Mouse (Mus musculus) mesoderm, embryonic 11.5 days (tissue): ENCODE results near the gene Ephx1.
"Not testable (repeated sequence)": the region's sequence is repeated elsewhere in the genome, so short reads cannot be mapped to it uniquely, and the experiment has no call there.

Experiments used
- DNase-seq: peaks from one replicate; pipeline ENCODE4 v3.0.0-alpha.2; 2012; ENCODE audit warnings: low read depth, low spot score

The Ephx1 gene

DNA sequence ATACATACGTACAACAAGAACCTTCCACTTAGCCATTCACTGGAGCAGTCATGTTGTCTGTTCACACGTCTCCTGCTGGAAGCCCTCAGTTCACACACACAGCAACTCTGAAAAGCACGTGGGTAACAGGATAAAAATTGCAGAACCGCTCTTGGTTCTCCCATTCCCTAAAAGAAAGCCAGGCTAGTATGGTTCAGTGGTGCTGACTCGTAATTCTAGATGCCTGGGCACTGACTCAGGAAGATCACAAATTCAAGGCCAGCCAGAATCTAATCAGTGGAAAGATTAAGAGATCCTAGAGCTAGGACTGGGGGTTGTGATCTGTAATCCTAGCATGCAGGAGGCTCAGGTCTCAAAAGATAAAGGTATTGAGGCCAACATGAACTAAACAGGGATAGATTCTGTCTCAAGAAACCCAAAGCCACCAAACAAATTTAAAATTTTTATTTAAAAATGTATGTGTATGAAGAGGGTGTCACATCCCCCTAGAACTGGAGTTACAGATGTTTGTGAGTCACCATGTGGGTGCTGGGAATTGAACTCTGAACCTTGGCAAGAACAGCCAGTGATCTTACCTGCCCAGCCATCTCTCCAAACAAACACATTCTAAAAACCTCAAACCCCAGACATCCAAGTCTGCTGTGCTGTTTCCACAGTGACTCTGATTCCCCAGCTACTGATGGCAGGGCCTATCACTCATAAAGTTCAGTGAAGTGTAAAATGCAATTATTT is at the start of gene Ephx1:
TSS of gene Ephx1 (minus strand) at position 149 of the 732 bp plus-strand sequence.
- no peak for DNase-seq

DNA sequence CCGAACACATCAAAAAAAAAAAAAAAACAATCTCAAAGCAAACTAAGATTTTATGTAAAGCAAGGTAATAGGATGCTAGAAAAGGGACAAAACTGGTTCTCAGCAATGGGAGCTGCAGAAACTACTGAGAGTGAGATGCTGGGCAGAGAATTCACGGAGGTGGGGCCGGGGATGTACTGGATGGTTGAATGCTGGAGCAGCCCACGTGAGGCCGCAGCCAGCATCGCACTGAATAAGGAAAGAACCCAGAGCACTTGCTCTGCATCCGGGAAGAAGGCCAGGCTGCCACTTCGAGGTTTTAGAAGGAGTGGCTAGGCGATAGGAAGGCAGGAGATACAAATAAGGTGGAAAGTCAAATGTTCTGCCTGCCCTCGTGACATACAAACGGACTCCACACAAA is 49.0 kb upstream of the Ephx1 start:
- DNase-seq = no peak

DNA sequence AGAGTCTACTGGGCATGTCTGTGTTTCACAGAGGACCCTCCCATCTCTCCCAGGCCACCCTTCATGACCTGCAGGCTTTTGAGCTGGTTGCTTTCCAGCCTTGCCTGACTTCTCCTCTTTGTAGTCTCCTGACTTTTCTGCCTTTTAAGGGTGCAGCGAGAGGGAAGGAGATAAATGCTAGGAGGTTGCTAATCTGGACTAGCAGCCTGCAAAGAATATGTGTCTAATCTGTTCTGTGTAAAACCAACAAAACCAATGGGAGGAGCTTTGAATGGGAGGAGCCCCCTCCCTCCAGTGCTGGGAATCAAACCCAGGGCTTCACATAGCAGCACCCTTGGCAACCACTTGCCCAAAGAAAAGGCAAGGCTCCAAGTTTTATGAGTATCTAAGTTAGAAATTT is 47.6 kb upstream of the Ephx1 start:
- DNase-seq = no peak

DNA sequence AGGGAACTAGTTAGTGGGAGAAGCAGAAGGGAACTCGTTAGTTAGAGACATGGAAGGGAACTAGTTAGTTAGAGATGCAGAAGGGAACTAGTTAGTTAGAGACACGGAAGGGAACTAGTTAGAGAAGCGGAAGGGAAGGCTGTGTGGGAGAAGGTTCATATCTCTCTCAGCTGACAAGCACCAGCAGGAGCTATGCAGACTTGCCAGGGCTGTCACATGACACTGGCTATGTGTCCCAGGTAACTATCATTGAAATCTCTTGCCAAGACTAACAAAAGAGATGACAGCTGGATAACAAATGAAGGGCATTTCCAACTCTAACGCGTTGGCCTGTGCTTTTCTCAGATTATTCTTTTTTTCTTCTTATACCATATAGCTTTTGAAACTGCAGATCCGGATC is 43.9 kb upstream of the Ephx1 start:
- no peak for DNase-seq

DNA sequence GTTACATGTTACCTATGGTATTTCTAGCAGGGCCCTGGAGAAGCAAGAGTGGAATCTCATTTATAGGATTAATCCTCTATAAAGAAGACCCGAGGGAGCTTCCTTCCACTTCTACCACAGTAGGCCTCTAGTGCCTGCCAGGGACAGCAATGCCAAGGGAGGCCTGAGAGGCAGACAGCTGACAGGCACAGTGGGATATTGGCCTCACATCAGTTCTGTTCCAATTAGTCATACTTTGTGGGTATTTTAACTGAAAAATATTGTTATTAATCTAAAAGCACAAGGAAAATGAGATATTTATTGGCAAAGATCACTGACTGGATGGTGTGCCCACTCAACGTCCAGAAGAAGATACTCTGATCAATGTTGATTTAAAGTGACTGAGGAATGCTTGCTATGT is 43.3 kb upstream of the Ephx1 start:
- no peak for DNase-seq

DNA sequence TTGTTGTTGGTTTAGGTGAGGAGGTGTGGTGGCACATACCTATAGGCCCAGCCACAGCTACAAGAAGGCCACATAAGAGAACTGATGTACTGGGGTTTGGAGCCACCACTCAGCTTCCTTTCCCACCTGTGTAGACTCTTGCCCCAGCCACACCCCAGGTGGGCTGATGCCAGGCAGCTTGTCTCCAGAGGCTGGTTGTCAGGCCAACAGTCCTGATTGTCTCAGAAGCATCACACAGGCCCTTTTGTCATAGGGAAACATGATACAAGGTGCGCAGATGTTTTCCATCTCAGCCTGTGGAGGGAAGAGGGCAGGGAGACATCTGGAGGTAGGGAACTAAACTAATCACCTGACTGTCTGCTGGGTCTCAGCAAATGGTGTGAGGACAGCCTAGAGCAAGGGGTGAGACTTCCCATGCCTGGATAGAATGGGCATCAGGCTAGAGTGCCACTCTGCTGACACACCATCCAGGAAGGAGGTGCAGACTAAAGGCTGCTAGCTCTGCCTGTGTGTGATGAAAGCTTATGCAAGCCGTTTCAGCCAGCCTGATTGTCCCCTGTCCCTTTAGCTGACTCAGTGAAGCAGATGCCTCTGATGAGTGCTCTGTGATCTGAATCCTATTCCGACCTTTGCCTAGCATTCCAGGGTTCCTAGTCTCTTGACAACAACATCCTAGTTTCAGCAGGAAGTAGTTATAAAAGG is 41.2 kb upstream of the Ephx1 start:
- peak; percentile 37 for DNase-seq

DNA sequence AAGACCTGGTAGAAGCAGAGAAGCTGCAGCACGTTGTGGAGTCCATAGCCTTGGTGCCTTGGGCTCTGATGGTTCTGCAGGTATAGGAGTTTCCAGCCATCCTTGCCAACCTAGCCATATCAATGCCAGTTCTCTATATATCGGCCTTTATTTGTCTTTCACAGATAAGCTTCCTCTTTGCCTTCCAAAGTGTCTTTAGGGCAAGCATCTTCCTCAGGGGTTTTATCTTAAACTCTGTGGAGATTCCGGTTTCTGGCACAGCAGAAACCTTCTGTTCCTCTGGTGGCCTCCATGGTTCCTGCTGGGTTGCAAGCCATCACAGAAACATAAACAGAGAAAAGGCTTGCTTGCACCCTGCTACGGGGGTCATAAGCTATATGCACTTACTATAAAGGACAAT is 32.2 kb upstream of the Ephx1 start:
- DNase-seq = no peak

DNA sequence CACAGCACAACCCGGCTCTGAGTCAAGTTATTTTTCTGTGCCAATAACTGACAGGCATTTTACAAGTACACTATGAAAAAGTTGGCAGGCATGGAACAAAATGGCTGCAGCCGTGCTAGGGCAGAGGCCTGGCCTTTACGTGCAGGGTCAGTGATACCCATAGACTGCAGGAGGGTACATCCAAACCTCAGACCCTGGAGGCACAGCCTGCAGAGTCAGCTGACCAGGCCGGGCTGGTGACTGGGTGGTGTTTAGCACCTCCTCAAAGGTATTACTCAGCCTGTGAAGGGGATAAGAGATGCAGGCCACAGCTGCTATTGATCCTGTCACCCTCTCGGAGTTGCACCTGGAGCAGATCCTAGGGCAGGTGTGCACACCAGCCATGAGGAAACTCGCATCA is 30.2 kb upstream of the Ephx1 start, which contains the start of gene 9130409I23Rik:
TSS of gene 9130409I23Rik (plus strand) at position 301 of the 400 bp plus-strand sequence.
- no peak for DNase-seq

DNA sequence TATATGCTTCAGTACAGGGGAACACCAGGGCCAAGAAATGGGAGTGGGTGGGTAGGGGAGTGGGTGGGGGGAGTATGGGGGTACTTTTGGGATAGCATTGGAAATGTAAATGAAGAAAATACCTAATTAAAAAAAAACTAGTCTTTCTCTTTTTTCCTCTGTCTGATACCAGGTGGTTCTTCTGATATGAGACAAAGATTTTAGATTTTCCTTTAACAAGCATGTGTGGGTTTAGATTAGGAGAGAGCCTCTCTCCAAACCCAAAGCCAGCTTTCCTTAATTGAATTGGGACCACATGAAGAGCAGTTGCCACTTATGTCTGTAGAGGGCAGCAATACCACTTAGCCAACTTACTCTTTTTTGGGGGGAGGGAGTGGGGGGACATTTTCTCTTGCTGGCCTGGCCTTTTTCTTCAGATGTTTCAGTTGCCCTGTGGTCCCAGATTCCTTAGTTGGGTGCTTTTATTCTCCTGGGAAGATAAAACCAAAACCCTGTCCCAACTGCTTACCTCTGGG is 28.7 kb upstream of the Ephx1 start:
- DNase-seq = peak; percentile 13

DNA sequence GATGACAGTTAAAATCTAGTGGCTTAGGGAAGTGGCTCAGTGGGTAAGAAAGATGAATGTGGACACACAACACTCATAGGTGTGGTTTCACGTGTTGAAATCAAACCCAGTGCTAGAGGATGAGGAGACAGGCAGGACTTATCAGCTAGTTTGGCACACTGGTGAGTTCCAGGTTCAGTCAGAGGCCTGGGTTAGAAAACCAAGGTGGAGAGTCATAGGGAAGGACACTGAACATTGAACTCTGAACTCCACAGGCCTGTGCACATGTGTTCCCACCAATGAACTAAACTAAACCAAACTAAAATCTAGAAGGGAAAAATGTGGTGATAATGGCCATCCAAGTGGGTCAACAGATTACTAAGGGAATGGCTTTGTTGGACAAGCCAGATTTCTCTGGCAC is 26.8 kb upstream of the Ephx1 start:
- no peak for DNase-seq

DNA sequence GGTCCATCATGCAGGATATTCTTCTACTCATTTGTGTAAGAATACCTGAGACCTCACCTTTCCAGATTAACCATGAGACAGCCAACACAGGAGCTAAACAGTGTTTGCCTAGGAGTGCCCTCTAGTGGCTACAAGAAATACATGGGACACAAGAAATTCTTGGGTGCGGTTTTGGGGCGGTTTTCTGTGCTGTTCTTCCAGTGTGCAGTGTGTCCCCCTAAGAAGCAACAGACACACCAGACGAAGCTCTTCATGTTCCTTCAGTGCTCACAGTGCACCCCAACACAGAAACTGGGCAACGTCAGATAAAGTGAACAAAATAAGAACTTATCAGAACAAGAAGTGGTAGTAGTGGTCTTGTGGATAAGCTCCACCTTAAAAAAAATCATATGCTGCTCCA is 18.9 kb upstream of the Ephx1 start:
- peak; percentile 44 for DNase-seq

DNA sequence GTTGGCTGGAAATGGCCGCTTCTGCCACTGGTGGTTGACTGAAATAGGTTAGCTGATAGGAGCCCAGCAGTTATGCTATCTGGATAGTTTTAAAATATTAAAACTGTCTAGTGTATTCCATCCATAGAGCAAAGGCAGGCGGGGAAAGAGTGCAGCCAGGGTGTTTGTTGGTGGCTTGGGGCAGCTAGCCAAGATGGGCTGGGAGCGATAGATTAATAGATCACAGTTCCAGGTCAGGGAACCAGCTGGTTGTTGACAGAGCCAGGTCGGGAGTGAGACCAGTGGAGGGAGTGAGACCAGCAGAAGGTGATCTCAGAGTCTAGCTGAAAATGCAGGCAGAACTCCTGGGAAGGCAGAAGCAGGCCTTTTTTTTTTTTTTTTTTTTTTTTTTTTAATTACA is 16.9 kb upstream of the Ephx1 start:
- no peak for DNase-seq

DNA sequence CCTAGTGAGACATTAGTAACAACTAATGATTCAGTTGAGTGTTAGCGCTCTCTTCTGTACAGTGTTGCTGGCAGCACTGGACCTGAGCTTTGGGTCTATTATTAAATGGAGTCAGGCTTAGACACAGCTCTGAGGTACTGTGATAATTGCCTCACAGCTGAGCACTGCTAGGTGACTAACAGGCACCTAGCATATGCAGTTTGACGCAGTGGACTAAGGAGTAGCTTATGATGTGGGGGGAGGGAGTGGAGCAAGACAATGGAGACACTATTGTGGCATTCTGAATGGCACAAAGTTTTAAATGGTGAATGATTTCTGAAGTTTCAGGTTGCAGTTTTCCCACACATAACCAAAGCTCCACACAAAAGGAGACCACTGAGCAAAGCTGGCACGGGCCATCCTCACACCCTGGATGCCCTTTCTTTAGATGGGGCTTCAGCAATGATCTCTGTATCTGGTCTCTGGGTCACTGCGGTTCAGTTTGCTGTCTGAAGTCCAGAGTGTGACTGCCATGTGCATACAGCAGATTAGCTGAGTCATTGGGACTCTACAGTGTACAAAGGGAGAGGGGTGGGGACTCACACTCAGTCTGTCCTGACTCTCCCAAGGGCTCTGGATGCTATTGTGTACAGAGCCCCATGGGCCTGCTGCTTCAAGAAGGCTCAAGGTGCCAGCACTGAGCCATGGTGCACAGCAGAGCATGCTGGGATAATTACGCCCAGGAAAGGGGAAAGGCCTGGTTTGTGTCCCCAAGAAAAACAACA is 14.5 kb upstream of the Ephx1 start:
- not testable (repeated sequence) for DNase-seq

DNA sequence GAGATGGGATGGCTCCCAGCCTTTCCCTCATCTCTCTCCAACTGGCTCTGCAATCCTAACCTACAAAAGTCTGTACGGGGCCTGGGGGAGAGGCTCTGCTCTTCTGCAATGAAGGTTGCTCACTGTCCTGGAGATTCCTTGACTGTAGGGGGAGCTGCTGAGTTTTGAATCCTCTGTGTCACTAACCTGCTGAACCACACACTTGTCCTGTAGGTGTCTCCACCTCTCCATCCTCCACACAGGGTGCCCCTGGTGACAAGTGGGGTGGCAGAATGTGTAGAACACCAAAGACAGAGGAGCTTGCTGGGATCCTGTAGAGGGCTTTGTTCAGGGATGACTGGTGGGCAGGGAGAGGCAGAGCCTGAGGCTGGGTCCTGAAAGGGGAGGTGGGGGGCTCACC is 1.6 kb upstream of the Ephx1 start:
- peak; percentile 41 for DNase-seq

DNA sequence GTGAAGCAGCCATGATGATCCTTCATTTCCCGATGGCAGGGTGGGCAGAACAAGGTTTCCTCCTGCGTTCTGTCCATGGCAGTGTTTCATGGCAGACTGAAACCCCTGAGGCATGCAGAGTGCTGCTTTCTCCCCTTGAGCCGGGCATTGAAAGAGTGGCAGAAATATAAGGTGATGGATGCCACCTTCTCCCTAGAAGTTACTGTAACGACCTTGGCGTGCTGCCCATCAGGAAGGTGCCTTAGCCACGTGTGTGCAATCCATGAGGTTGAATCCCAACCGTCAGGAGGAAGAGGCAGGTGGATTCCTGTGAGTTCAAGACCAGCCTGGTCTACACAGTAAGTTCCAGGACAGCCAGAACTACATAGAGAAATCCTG is 773 bp upstream of the Ephx1 start:
- no peak for DNase-seq

DNA sequence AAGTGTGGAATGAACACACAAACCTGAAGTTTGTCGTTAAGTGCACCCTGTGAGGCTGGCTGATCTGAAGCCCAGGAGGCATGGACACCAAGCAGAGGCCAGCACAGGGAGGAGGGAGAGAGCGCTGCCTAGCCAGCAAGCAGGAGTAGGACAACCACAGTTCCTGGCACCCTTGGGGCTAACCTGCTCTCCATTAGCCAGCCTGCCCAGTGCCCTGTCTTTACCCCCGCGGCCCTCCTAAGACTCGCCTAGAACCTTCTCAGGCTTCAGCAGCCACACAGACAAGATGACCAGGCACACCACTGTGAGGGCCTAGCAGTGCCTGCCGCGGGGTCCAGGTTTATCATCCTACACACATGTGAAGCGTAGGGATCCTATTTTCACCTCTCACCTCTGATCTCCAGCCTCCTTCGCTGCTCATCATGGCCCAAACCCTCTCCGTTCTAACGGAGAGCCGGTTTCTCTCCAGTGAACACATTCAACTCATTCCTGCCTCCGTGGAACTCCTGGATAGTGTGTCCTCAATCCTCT is 2.7 kb downstream of the Ephx1 start:
- no peak for DNase-seq

DNA sequence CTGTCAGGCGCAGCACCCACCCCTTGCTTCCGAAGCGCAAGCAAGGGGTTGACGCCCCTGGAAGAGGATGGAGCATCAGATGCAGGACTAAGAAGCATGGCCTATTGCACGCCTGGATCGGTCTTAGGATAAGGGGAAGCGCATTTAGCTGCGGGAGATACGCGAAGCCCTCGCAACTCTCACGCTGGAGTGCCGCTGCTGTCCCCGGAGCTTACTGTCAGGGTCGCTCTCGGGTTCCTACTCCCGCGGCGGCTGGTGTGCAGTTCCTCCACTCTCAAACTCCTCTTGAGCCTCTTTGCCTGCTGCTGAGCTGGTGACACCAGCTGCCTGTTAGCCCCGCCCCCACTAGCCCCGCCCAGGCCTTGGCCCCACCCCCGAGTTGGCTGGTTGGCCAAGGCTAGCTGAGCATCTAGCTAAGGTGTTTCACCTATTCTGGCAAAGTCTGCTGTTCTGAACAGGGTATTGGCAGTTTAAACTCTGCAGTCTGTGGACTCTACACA is 3.4 kb downstream of the Ephx1 start:
- DNase-seq = peak; percentile 68

DNA sequence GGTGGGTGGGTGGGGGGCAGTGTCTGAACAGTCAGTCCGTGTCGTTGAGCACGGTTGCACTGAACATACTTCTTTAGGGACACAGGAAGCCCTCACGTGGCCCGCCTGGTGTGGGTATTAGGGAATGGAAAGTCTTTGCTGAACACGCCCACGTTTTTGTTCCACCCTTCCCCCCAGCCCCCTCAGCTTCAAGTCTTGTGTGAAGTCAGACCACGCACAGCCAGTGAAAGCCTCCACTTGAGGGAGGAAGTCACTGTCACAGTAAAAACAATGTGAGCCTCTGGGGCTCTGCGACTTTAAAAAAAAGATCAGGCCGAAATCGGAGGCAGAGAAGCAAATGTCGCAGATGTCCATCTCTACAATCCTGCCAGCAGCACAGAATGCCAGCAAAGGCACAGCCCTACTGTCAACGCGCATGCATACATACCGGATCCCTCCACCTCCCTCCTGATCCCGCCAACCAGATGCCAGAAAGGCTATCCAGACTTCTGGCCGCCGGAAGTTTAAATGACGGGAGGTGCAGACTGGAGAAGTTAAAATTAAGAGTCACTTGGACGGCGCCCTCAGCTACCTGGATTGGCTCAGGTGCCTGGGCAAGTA is 4.1 kb downstream of the Ephx1 start:
- DNase-seq = peak; percentile 42

DNA sequence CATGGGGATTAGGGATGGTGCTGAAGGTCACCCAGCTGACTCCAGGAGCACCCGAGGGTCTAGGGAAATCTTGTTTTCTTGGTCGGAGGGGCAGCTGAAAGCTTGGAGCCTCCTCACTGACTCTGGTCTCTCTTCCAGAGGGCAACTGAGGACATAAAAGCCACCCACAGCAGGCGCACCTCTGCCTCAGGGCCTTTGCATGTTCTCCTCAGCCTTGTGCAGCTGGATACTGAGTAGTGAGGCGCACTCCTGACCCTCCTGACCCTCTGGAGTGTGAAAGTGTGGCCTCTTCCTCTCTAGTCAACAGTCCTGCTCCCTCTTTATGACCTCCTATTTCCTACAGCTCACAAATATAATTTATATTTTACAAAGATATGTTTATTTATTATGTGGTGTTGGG is 4.7 kb downstream of the Ephx1 start:
- no peak for DNase-seq

DNA sequence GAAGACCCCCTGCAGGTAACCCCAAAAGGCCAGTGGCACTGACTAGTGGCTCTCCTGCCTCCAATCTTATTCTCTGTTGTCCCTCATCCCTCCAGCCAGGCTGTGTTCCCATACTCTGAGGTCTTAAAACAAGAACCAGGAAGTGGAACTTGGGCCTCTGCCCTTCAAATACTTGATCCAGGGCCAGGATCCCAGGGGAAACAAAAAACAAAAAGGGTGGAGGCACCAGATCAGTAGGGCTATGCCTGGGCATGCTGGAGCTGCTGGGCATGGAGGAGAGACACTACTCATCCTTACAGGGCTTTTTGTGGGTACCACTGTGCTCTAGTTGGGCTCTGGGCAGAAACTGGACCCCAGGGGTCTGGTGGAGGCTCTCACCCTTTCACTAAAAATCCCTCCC is 5.1 kb downstream of the Ephx1 start:
- DNase-seq = no peak

DNA sequence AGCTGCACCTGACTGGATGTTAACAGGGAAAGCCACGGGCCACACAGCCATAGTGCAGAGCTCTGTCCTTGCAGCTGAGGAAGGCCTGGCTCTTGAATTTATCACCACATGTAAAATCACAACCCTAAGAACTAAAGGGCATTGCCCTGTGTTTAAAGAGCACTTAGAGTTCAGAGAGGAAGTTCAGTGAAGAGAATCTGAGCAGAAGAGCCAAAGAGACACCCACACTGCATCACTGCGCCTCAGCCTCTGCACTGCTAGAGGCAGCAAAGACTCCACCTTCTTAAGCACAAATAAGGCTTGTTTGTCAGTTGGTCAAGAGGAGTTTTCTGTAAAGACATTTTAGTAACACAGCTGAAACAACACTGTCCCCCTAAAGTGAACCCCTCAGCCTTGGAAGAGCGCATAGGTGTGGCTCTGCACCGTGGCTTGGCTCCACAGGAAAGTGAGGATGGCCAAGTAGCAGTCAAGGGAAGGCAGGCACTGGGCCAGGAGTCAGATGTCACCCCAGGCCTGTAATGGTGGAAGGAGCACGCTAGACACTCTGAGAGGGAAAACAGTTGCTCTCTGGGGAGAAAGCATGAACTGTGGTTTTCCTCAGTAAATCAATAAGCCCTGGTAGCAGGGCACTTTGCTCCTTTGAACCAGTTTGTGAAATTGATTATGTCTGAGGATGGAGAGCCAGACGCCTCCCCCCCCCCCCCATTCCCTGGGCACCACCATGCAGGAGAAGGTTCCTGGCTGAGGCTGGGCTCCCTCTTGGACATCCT is 5.8 kb downstream of the Ephx1 start:
- DNase-seq = no peak
